Mouse (Mus musculus) ES-E14 (cell line): Measurements from ENCODE around the gene Zdhhc17. TPM values are rescaled to one million over a fixed set of nuclear protein-coding genes. Genes with fewer than 3 reads are reported as not detected.

Experiments
- DNase-seq: peaks from one replicate; pipeline ENCODE4 v3.0.0-alpha.2; 2013; ENCODE audit warnings: low read depth, low spot score
- H3K27ac ChIP-seq: 2 replicates; pipeline ENCODE4 v1.5.1; 2012; ENCODE audit warnings: low read depth, mild to moderate bottlenecking, low read length, moderate library complexity, mixed read lengths; ENCODE audit not compliant: poor library complexity, insufficient read depth, severe bottlenecking
- H3K36me3 ChIP-seq: 2 replicates; pipeline ENCODE4 v1.6.1; 2012; ENCODE audit warnings: mild to moderate bottlenecking, low read length, moderate library complexity, mixed read lengths; ENCODE audit not compliant: control insufficient read depth, poor library complexity, insufficient read depth, severe bottlenecking
- H3K4me1 ChIP-seq, 2 experiments: fragments of 150-350 bp in 1 of 2; sonication (generic) in 1 of 2; 2 replicates each; pipeline ENCODE4 v1.6.1; 2012; ENCODE audit warnings: low read length in 2 of 2, mild to moderate bottlenecking in 1 of 2, mixed read lengths in 1 of 2; ENCODE audit not compliant: control insufficient read depth in 2 of 2, insufficient read depth in 2 of 2, poor library complexity in 1 of 2
- H3K4me3 ChIP-seq, 2 experiments: fragments of 150-350 bp in 1 of 2; sonication (generic) in 1 of 2; 2 replicates each; pipeline ENCODE4 v1.5.1; 2012; ENCODE audit warnings: low read length in 2 of 2, low read depth in 1 of 2, mild to moderate bottlenecking in 1 of 2, mixed read lengths in 1 of 2; ENCODE audit not compliant: insufficient read depth in 1 of 2, poor library complexity in 1 of 2, severe bottlenecking in 1 of 2
- H3K9ac ChIP-seq: 2 replicates; pipeline ENCODE4 v1.6.1; 2012; ENCODE audit warnings: low read depth, mild to moderate bottlenecking, low read length, mixed read lengths; ENCODE audit not compliant: poor library complexity, insufficient read depth, severe bottlenecking
- H3K9me3 ChIP-seq: fragments of 150-350 bp; sonication (generic); 2 replicates; pipeline ENCODE4 v1.6.1; 2012; ENCODE audit warnings: low read depth, mild to moderate bottlenecking, low read length; ENCODE audit not compliant: control insufficient read depth, insufficient read depth
- CHD2 ChIP-seq: IDR thresholded peaks from 2 replicates; pipeline ENCODE4 v1.6.1; 2014; ENCODE audit warnings: mild to moderate bottlenecking, low read depth, low read length, inconsistent platforms
- HCFC1 ChIP-seq: IDR thresholded peaks from 2 replicates; pipeline ENCODE4 v1.6.1; 2012; ENCODE audit warnings: low read length, inconsistent platforms, borderline replicate concordance; ENCODE audit not compliant: insufficient read depth
- MAFK ChIP-seq: IDR thresholded peaks from 2 replicates; pipeline ENCODE4 v1.6.1; 2014; ENCODE audit warnings: mild to moderate bottlenecking, low read depth, low read length, inconsistent platforms; ENCODE audit not compliant: insufficient read depth
- ZC3H11A ChIP-seq: IDR thresholded peaks from 2 replicates; pipeline ENCODE4 v1.6.1; 2012; ENCODE audit warnings: low read depth, mild to moderate bottlenecking, inconsistent platforms, low read length, borderline replicate concordance
- ZNF384 ChIP-seq: IDR thresholded peaks from 2 replicates; pipeline ENCODE4 v1.6.1; 2012; ENCODE audit warnings: low read depth, low read length, inconsistent platforms
- in situ Hi-C, 2 experiments: fragments of 600-800 bp; cut with MboI; formaldehyde crosslinking; loops; one replicate each; pipeline ENCODE4 v1.15.1; 2025; ENCODE audit warnings: low sequenced_read_pairs in 2 of 2, inconsistent platforms in 1 of 2; ENCODE audit not compliant: unreplicated experiment in 2 of 2
- total RNA-seq: library from RNA; depleted of rRNA; stranded (reverse); fragments of 300-350 nt; gene quantifications from 2 replicates; pipeline ENCODE4 v1.2.3, GENCODE M21; 2012

Zdhhc17 gene
- total RNA-seq, 1 experiment, result 26.2 TPM

DNA sequence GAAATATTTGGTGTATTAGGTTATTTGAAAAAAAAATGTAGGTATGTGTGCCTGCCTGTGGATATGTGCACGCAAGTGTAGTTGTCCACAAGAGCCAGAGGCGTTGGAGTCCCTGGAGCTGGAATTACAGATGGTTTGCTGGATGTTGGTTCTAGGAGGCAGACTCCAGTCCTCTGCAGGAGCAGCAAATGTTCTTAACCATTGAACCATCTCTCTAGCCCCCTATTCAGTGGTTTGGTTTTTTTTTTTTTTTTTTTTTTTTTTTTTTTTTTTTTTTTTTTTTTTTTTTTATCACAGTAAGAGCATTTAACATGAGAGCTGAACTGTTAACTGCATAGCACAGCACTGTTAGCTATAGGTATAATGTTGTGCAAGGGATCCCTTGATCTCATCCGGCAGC is 3.3 kb upstream of the Zdhhc17 start:
- H3K36me3 ChIP-seq, result no peaks in the 10 kb centered on the region
- no peak for TF ChIP-seq ZC3H11A
- peak; percentile 76 for TF ChIP-seq ZNF384
- no peak for TF ChIP-seq MAFK
- no peak for TF ChIP-seq CHD2
- DNase-seq, result no peak
- no peaks in the 10 kb centered on the region for H3K9me3 ChIP-seq
- in situ Hi-C loops, result no loop called here
- H3K4me3 ChIP-seq, result no peak overlapping the region
- no peak overlapping the region for H3K27ac ChIP-seq
- H3K9ac ChIP-seq, result no peak overlapping the region
- H3K4me1 ChIP-seq, result peaks cover 0 to 5% of the 10 kb centered on the region in 2 experiments; a peak in 2 of 4 replicates

DNA sequence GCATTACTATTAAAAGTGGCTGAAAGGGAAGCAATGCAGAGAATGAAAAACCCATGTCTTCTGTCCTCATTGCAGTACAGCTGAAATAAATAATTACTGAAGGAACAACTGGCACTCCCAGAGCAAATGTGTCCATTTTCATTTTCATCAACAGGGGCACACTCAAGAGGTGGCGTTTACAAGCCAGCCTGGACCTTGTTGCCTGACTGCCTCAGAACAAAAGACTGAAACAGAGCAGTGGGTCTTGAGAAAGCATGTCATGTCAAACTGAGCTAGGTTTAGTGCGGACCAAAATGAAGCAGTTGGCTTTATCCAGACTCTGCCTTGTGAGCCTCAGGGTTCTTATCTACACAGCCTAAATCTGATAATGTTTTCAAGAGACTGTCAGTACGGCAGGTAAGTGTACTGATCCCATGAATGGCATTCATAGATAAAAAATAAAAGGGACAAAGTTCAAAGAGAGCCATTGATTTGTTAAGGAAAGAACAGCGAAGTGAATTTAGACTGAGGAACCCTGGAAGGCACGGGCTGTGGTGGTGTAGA is 2.6 kb upstream of the Zdhhc17 start:
- DNase-seq, result no peak
- H3K9ac ChIP-seq, result no peak overlapping the region
- no peaks in the 10 kb centered on the region for H3K36me3 ChIP-seq
- H3K4me3 ChIP-seq, result no peak overlapping the region
- in situ Hi-C loops, result no loop called here
- TF ChIP-seq ZNF384 (no peak), ZC3H11A (no peak), HCFC1 (no peak), MAFK (no peak), CHD2 (no peak)
- H3K27ac ChIP-seq, result no peak overlapping the region
- H3K4me1 ChIP-seq, result peaks cover 0 to 5% of the 10 kb centered on the region in 2 experiments; a peak in 2 of 4 replicates
- H3K9me3 ChIP-seq, result no peaks in the 10 kb centered on the region

DNA sequence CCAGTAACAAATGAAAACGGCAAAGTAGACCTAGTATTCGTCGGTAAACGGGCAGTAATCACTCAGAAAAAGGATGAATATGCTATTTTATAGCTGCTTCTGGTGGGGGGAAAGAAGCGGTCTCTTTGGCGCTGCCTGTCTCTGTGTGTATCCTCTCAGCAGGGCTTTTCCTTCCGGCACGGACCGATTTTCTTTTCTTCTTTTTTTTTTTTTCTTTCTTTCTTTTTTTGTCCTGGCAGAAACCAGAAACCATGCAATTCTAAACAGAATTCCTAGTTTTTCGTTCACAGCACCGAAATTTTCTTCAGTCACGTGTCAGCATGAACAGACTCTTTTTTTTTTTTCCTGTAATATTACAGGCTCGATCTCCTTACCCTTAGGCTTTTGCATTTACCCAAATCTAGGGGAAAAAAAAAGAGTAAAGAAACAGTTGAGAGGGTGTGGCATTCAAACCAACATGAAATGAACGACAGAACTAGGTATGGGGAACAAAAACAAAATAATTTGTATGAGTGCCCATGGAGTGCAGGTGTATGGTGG is 1.4 kb upstream of the Zdhhc17 start:
- no peaks in the 10 kb centered on the region for H3K36me3 ChIP-seq
- peak overlapping the region; percentile 89 to 95; a peak in 3 of 4 replicates for H3K4me3 ChIP-seq
- H3K27ac ChIP-seq, result no peak overlapping the region
- H3K9ac ChIP-seq, result peak overlapping the region; percentile 52; the same call in 1 of the 2 replicates
- in situ Hi-C loops, result no loop called here
- no peak for DNase-seq
- TF ChIP-seq MAFK, result no peak
- TF ChIP-seq ZC3H11A, result no peak
- no peak for TF ChIP-seq HCFC1
- no peak for TF ChIP-seq CHD2
- TF ChIP-seq ZNF384, result no peak
- no peaks in the 10 kb centered on the region for H3K9me3 ChIP-seq
- peaks cover 0 to 5% of the 10 kb centered on the region in 2 experiments; a peak in 2 of 4 replicates for H3K4me1 ChIP-seq

DNA sequence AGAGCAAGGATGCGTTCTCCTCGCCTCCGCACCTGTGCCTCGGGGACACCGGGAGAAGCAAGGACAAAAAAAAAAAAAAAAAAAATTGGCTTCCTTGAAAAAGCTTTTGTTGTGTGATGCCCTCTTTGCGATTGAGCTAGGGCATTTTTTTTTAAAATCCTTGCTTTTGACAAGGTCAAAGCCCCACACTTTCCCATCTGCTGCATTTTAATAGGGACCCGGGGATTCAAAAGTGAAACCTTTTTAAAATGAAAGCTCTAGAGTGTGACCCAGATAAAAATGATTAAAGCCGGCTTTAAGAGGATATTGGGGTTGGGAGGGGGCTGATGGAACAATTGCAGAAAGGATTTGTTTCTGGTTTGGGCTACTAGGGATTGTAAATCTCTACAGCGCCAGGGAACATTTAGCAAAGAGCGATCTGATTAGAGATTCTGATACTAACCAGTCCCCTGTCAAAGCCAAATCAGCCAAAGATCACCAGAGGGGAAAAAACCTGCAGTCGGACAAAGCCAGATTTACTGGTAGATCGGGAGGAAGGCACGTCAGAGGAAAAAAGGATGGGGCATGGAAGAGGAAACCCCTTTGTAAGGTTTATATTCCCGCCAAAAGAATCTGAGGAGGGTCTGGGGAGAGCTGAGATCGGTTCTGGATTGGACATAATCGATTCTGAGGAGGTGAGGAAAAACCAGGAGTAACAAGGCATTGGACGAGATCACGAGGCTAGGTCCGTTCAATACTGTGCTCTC is 713 bp upstream of the Zdhhc17 start:
- in situ Hi-C loops, result no loop called here
- H3K4me1 ChIP-seq, result peaks cover 0 to 5% of the 10 kb centered on the region in 2 experiments; a peak in 2 of 4 replicates
- peak overlapping the region; percentile 89 to 95 for H3K4me3 ChIP-seq
- no peaks in the 10 kb centered on the region for H3K36me3 ChIP-seq
- H3K9me3 ChIP-seq, result no peaks in the 10 kb centered on the region
- H3K27ac ChIP-seq, result peak overlapping the region; percentile 68
- peak overlapping the region; percentile 97 for H3K9ac ChIP-seq
- no peak for DNase-seq
- TF ChIP-seq ZC3H11A, result no peak
- peak; percentile 91 for TF ChIP-seq ZNF384
- no peak for TF ChIP-seq HCFC1
- TF ChIP-seq MAFK, result no peak
